Mouse (Mus musculus) forebrain, embryonic 10.5 days (tissue): ENCODE data around the gene Szt2. TPM values are rescaled to one million over a fixed set of nuclear protein-coding genes. Genes with fewer than 3 reads are reported as not detected.
A peak's percentile ranks its signal among the peaks of the same experiment; 100 is the strongest.

Source experiments
- DNase-seq: peaks from one replicate; pipeline ENCODE4 v3.0.0-alpha.2; 2017; ENCODE audit warnings: low spot score; ENCODE audit errors: extremely low spot score
- H3K27ac ChIP-seq: fragments of 300-500 bp; sonication (generic); 2 replicates; pipeline ENCODE4 v1.5.1; 2016; ENCODE audit warnings: mild to moderate bottlenecking
- H3K27me3 ChIP-seq: fragments of 300-500 bp; sonication (generic); 2 replicates; pipeline ENCODE4 v1.6.1; 2016; ENCODE audit warnings: mild to moderate bottlenecking; ENCODE audit not compliant: poor library complexity, severe bottlenecking
- H3K36me3 ChIP-seq: fragments of 300-500 bp; sonication (generic); replicated peaks from 2 replicates; pipeline ENCODE4 v1.6.1; 2016; ENCODE audit warnings: mild to moderate bottlenecking, moderate library complexity
- H3K4me1 ChIP-seq: fragments of 300-500 bp; sonication (generic); 2 replicates; pipeline ENCODE4 v1.6.1; 2016
- H3K4me3 ChIP-seq: fragments of 300-500 bp; sonication (generic); 2 replicates; pipeline ENCODE4 v1.5.1; 2016; ENCODE audit warnings: mild to moderate bottlenecking, moderate library complexity
- H3K9me3 ChIP-seq: fragments of 300-500 bp; sonication (generic); 2 replicates; pipeline ENCODE4 v1.6.1; 2016; ENCODE audit warnings: mild to moderate bottlenecking, moderate library complexity
- WGBS: fragments of 180-500 bp; shearing (Covaris S2); methylation state at CpG from one replicate; pipeline ENCODE4 v1.1.7; 2016; 5-methylcytosine and 5-hydroxymethylcytosine counted together
- polyA plus RNA-seq: library from polyadenylated mRNA; unstranded; fragments of >200 nt; fragmentation: Nextera tagmentation; extraction: Ambion mirVana; gene quantifications from 2 replicates; pipeline ENCODE4 v1.2.1, GENCODE M21; 2016

Gene Szt2
- polyA plus RNA-seq, 1 experiment from 2014 or later: 9.7 TPM

DNA sequence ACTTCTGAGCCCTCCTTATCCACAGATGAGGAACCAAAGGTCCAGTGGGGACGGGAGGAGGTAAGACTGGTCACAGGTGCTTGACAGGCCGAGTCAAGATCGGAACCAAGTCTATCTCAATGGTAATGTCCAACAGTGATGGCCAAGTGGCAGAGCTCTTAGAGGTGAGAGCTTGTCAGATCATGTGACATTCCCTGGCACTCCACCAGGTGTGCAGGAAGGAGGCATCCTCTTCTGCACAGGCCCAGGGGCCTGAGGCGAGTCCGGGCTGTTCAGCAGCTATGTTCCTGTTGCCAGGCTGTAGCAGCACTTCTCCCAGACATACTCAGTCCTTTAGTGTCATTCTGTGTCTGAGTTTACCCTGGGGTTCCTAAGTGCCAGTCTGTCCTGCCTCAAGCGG is 46.2 kb downstream of the Szt2 start:
- Histone ChIP-seq H3K9me3 (no peaks in the 10 kb centered on the region), H3K27me3 (no peaks in the 10 kb centered on the region), H3K27ac (no peak overlapping the region), H3K4me3 (no peak overlapping the region), H3K36me3 (peaks cover 64% of the 10 kb centered on the region), H3K4me1 (peaks cover 25% of the 10 kb centered on the region)
- no peak for DNase-seq
- 94% methylated on average over 6 of the region's 6 CpGs for WGBS

DNA sequence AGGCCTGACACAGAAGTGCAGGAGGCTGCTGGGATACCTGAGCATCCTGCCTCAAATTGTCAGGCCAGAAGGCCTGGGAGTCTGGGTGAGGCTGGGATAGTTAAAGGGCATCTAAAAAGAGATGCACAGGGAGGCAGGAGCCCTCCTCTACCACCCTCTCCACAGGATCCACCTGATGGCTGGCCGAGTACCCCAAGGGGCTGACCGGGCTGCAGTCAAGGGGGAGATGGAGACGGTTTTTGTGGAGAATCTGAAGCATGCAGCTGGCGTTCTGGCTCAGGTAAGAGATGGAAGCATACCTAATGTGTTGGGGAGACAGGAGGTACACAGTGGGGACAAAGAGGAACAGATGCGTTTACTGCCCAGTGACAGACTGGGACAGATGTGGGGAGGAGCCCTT is 47.6 kb downstream of the Szt2 start:
- 89% methylated on average over 5 of the region's 5 CpGs for WGBS
- Histone ChIP-seq H3K36me3 (peaks cover 52% of the 10 kb centered on the region), H3K27ac (no peak overlapping the region), H3K4me3 (no peak overlapping the region), H3K27me3 (no peaks in the 10 kb centered on the region), H3K4me1 (peaks cover 25% of the 10 kb centered on the region), H3K9me3 (no peaks in the 10 kb centered on the region)
- DNase-seq: no peak

DNA sequence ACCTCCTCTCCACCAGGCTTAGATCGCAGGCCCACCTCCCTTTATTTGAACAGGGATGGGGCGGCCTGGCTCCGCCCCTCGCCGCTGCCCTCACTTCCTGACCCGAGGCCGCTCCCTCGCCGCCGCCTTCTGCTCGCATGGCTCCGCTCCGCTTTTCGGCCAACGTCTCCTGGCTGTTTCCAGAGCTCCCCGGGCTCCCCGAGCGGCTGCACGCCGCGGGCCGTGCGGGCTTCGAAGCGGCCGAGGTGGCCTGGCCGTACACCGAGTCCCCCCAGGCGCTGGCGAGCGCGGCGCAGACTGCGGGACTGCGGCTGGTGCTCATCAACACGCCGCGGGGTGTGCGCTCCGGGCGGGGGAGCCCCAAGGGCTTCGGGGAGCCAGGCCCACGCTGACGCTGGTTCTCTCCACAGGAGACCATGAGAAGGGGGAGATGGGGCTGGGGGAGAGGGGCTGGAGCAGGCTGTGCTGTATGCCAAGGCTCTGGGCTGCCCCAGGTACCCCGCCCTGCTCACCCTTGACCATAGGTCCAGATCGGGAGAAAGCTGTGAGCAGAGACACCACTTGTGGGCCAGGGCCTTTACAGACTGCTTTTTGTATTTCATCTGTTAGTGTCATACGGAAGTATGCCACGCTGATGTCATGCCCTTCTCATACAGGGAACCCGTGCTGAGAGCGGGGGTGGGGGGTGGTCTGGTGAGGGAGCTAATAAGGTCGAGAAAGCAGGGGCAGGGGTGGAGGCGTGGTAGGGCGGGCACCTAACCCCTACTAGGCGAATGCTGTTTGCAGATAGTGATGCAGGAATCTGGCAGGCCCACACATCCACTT is 49.0 kb downstream of the Szt2 start:
- Histone ChIP-seq H3K27ac (peak overlapping the region; percentile 94), H3K36me3 (peaks cover 38% of the 10 kb centered on the region), H3K4me3 (peak overlapping the region; percentile 88), H3K9me3 (no peaks in the 10 kb centered on the region), H3K4me1 (peaks cover 25% of the 10 kb centered on the region), H3K27me3 (no peaks in the 10 kb centered on the region)
- 1% methylated on average over 54 of the region's 54 CpGs for WGBS
- DNase-seq: peak; percentile 77

DNA sequence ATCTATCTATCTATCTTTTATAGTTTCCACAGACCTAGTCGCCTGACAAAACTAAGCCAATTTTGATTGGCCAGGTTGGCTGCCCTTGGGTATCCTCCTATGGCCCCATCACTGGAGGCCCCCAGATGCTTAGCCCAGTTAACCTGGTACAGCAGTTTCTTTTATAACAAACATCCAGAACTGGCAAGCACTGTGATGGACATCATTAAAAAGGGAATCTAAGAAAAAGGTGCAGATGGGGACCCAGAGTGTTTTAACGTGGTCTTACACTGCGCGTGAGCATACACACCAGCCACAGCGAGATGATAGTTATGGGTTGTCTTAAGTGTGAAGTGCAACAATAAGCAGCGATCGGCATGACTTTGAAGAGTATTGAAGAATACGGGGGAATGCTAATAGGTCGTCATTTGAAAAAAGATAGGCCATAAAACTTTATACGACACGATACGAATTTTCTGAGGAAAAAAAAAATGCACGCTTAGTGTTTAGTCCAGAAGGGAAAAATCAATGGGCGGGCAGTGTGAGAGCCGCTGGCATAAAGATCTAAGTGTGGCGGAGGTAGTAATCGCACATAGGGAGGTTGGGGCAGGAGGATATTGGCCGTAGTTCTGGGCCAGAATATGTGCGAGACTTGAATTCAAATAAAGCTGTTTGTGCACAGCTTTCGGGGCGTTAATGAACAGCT is 49.7 kb downstream of the Szt2 start:
- Histone ChIP-seq H3K4me1 (peaks cover 25% of the 10 kb centered on the region), H3K27ac (peak overlapping the region; percentile 94), H3K36me3 (peaks cover 31% of the 10 kb centered on the region), H3K27me3 (no peaks in the 10 kb centered on the region), H3K9me3 (no peaks in the 10 kb centered on the region), H3K4me3 (peak overlapping the region; percentile 88)
- DNase-seq: no peak
- WGBS: 22% methylated on average over 21 of the region's 21 CpGs

DNA sequence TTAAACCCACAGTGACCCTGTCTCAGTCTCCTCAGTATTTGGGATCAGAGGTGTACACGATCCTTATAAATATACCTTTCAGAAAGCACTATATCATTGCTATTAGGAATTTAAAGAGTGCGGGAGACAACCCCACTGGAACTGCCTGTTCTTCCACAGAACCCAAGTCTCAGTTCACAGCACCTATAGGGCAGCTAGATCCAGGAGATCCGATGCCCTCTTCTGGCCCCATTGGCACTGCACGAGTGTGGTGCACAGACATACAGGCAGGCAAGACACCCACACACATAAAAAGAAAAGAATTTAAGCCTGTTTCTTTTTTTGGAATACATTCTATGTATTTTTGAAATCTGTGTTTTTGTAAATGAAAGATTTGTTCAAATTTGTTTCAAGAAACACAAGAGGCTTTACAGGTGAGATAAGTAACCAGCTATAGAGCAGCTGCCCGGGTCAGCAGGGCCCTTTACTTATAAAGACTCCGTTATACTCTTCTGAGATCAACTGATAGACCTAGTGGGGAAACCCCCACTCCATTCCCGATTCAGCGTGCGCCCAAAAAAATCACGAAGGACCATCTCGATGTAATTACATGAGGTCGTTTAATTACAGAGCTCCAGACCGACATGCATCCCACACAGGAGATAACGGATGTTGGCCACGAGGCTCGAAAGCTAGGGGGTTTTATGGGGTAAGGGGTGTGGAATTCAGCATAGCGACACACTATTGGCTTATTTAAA is 50.7 kb downstream of the Szt2 start:
- Histone ChIP-seq H3K27ac (no peak overlapping the region), H3K4me1 (peaks cover 25% of the 10 kb centered on the region), H3K4me3 (no peak overlapping the region), H3K9me3 (no peaks in the 10 kb centered on the region), H3K27me3 (no peaks in the 10 kb centered on the region), H3K36me3 (peaks cover 20% of the 10 kb centered on the region)
- 90% methylated on average over 17 of the region's 17 CpGs for WGBS
- DNase-seq: no peak

DNA sequence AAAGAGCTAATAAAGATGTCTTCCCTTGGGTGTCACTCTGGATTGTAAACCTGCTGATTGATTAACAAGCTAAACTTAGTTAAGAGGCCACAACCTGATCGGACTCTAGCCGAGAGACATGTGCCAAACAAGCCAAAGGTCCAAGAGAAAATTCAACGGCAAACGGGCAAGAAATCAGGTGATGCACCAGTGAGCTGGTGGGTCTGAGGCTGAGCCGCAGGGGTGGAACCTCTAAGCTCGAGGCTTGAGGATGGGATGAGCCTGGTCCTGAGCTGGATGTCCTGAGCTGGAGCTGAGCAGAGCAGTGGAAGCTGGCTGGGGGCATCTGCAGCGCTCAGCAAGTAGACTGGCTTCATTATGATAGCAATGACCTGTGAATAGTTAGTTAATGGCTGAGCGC is 51.6 kb downstream of the Szt2 start:
- peaks cover 12% of the 10 kb centered on the region for H3K36me3 ChIP-seq
- no peaks in the 10 kb centered on the region for H3K27me3 ChIP-seq
- H3K27ac ChIP-seq: no peak overlapping the region
- peaks cover 25% of the 10 kb centered on the region for H3K4me1 ChIP-seq
- no peak overlapping the region for H3K4me3 ChIP-seq
- 89% methylated on average over 8 of the region's 8 CpGs for WGBS
- DNase-seq: no peak
- H3K9me3 ChIP-seq: no peaks in the 10 kb centered on the region

DNA sequence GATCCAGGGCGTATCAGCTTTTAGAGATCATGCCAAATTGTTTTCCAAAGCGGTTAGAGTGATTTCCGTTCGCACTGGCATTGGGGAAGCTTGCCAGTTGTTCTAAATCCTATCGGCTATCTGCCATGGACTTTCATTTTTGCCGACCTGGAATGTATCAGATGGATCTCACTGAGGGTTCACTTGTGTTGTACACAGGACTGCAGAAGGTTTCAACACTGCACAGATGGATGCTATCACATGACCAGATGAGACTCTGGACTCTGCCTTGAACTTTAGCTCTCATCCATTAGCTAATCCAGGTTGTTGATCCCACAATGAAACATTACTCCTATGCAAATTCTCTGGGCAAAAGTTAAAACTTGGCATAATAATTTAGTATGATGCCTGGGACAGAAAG is 52.3 kb downstream of the Szt2 start:
- no peaks in the 10 kb centered on the region for H3K9me3 ChIP-seq
- H3K27me3 ChIP-seq: no peaks in the 10 kb centered on the region
- no peak overlapping the region for H3K27ac ChIP-seq
- peaks cover 25% of the 10 kb centered on the region for H3K4me1 ChIP-seq
- H3K4me3 ChIP-seq: no peak overlapping the region
- 91% methylated on average over 6 of the region's 6 CpGs for WGBS
- H3K36me3 ChIP-seq: peaks cover 5% of the 10 kb centered on the region
- DNase-seq: no peak

DNA sequence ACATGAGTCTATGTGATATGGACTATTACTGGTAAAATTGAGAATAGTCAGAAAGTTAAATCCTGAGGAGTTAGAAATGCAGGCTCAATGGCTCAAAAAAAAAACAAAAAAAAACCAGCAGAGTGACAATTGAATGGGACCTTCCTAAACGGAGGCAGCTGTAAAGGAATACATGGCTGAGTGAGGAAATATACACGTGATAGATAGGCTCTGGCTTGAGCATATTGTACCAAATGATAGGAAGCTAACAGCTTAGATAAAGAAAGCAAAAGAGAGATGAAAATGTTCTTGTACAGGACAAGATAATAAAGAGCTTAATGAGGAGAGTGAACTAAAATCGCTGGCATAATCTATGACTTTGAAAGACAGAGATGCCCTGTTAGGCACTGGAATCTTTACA is 54.8 kb downstream of the Szt2 start:
- Histone ChIP-seq H3K4me3 (no peak overlapping the region), H3K4me1 (peaks cover 3% of the 10 kb centered on the region), H3K9me3 (no peaks in the 10 kb centered on the region), H3K27ac (no peak overlapping the region), H3K36me3 (no peaks in the 10 kb centered on the region), H3K27me3 (no peaks in the 10 kb centered on the region)
- WGBS: 80% methylated on average over 3 of the region's 3 CpGs
- DNase-seq: no peak

DNA sequence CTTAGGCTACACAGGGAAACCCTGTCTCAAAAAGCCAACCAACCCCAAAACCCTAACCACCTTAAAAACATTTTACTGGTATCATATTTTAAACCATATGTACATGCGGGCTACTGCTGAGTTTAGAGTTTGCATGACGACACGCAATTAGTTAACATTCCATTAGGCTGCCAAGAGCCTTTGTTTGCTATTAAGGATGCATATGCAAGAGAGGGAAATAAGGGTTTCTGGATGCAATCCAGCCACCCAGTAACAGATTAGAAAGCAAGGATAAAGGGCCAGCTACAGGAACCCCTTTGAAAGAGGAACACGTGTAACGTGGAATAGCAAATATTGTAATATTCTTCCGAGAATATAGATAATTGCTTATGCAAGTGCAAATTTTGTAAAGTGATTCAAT is 55.4 kb downstream of the Szt2 start:
- WGBS: 93% methylated on average over 6 of the region's 6 CpGs
- Histone ChIP-seq H3K4me3 (no peak overlapping the region), H3K27ac (no peak overlapping the region), H3K4me1 (no peaks in the 10 kb centered on the region), H3K9me3 (no peaks in the 10 kb centered on the region), H3K36me3 (no peaks in the 10 kb centered on the region), H3K27me3 (no peaks in the 10 kb centered on the region)
- no peak for DNase-seq

DNA sequence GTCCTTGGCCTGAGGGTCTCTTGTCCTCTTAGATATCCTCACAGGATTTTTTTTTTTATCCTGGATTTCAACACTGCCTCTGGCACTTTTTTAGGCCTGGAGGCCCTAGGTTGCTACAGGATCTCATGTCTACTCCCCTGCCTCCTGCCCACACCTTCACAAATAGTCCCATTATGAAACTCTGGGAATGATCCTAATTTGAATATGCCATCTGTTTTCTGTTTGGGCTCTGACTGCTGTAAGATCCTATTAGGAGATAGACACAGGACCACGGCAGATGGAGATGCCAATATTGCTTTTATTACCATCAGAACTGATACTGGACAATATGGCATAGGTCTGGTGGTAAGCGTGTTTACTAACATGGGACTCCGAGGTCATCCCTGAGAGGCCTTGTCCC is 57.2 kb downstream of the Szt2 start:
- no peaks in the 10 kb centered on the region for H3K9me3 ChIP-seq
- 87% methylated on average over 3 of the region's 3 CpGs for WGBS

DNA sequence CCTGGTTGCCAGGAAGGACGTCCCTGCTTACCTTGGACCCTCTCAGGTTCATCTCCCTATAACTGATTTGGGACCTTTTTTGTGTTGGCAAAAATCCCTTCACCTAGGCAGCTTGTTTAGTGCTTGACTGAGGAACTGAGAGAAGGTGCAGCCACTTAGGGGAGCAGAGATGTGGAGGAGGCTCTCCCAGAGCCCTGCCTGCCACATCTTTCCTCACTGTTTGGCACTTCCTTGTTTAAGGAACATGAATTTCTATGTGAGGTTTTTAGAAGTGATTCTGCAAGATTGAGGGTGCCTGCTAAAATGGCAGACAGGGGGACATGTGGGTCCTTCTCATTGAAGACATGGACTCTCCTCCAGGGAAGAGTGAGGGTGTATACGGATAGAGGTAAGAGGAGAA is 58.2 kb downstream of the Szt2 start:
- no peaks in the 10 kb centered on the region; the same call in 1 of the 2 replicates for H3K4me1 ChIP-seq
- H3K27me3 ChIP-seq: no peaks in the 10 kb centered on the region
- no peak for DNase-seq
- no peak overlapping the region for H3K4me3 ChIP-seq
- no peaks in the 10 kb centered on the region for H3K9me3 ChIP-seq
- H3K36me3 ChIP-seq: no peaks in the 10 kb centered on the region
- 77% methylated on average over 2 of the region's 2 CpGs for WGBS
- H3K27ac ChIP-seq: no peak overlapping the region

More for the DNA sequence above, 57.2 kb downstream of the Szt2 start:
- H3K4me1 ChIP-seq: no peaks in the 10 kb centered on the region; the same call in 1 of the 2 replicates
- H3K36me3 ChIP-seq: no peaks in the 10 kb centered on the region
- H3K27me3 ChIP-seq: no peaks in the 10 kb centered on the region
- H3K4me3 ChIP-seq: no peak overlapping the region
- no peak overlapping the region for H3K27ac ChIP-seq
- no peak for DNase-seq

DNA sequence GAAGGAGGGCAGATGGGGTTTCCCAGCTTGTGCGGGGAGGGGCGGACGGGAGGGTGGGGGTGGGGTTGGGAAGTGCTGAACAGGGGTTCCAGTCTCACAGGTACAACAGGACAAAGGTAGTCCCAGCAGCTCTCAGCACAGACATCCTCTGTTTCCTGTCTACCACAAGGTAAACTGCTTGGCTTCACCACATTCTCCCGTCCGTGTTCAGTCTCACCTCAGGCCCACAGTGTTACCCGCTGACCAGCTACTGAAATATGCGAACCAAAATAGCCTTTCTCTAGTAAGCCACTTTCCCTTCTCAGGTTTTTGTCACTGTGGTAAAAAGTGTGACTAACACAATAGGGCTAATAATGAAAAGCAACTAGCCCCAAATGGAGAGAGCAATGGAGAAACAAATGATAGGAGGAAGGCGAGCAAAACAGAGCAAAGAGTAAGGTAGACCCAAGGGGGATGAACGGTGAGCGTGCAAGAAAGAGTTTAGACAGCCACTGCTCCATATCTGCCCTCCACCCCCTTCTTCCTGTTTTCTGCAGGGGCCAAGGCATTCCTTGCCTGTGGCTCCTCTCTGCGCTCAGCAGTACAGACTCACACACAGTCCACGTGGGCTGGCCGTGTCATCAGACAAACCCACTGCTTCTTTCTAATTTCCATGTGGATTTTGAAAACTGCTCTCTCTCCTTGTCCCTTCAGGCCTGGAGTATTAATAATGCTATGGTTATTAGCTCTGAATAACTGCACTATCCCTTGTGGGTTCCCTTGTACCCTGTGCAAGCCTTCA is 61.4 kb downstream of the Szt2 start:
- 77% methylated on average over 13 of the region's 13 CpGs for WGBS
- Histone ChIP-seq H3K27me3 (no peaks in the 10 kb centered on the region), H3K9me3 (no peaks in the 10 kb centered on the region), H3K4me3 (no peak overlapping the region), H3K27ac (no peak overlapping the region), H3K36me3 (no peaks in the 10 kb centered on the region), H3K4me1 (no peaks in the 10 kb centered on the region; the same call in 1 of the 2 replicates)
- DNase-seq: no peak
